Mouse (Mus musculus): ENCODE measurements around the gene Lrch1. TPM values are rescaled to one million over a fixed set of nuclear protein-coding genes. Genes with fewer than 3 reads are reported as not detected.

Lrch1 gene
- 6.5 and 10.0 TPM in 2 replicates for polyA plus RNA-seq (2012; rRNA removed)

GRCm38 (mm10) chr14:74947376-74948013 lies at the start of gene Lrch1:
Gene Lrch1, minus strand, starts transcription at chr14:74947876.
- no peak for DNase-seq (ENCODE audit: low read depth, low spot score)
- WGBS: under 1% methylated on average over 65 of the region's 65 CpGs

GRCm38 (mm10) chr14:74997041-74997440 lies 49.4 kb upstream of the Lrch1 start:
- DNase-seq (ENCODE audit: low read depth, low spot score): no peak
- 90% methylated on average over 2 of the region's 2 CpGs for WGBS

GRCm38 (mm10) chr14:74996556-74996955 lies 48.9 kb upstream of the Lrch1 start:
- DNase-seq (ENCODE audit: low read depth, low spot score): no peak
- WGBS: 30% methylated on average over 3 of the region's 3 CpGs

- 0% methylated on average over 1 of the region's 1 CpGs for WGBS
- DNase-seq (ENCODE audit: low read depth, low spot score): peak; percentile 44
Observed at GRCm38 (mm10) chr14:74990504-74990903, 42.8 kb upstream of the Lrch1 start.

GRCm38 (mm10) chr14:74989909-74990308 lies 42.2 kb upstream of the Lrch1 start:
- no peak for DNase-seq (ENCODE audit: low read depth, low spot score)
- WGBS: 89% methylated on average over 4 of the region's 4 CpGs

- WGBS: 71% methylated on average over 4 of the region's 4 CpGs
- no peak for DNase-seq (ENCODE audit: low read depth, low spot score)
Observed at GRCm38 (mm10) chr14:74989322-74989721, 41.6 kb upstream of the Lrch1 start.

- 53% methylated on average over 3 of the region's 3 CpGs for WGBS
- no peak for DNase-seq (ENCODE audit: low read depth, low spot score)
Observed at GRCm38 (mm10) chr14:74986527-74986926, 38.9 kb upstream of the Lrch1 start.

- WGBS: 33% methylated on average over 4 of the region's 4 CpGs
- DNase-seq (ENCODE audit: low read depth, low spot score): no peak
Observed at GRCm38 (mm10) chr14:74985658-74986057, 38.0 kb upstream of the Lrch1 start.

- WGBS: 68% methylated on average over 7 of the region's 7 CpGs
- no peak for DNase-seq (ENCODE audit: low read depth, low spot score)
Observed at GRCm38 (mm10) chr14:74984817-74985391, 37.2 kb upstream of the Lrch1 start.

GRCm38 (mm10) chr14:74983079-74983478 lies 35.4 kb upstream of the Lrch1 start:
- WGBS: 61% methylated on average over 5 of the region's 5 CpGs
- DNase-seq (ENCODE audit: low read depth, low spot score): no peak

- WGBS: 82% methylated on average over 3 of the region's 3 CpGs
- no peak for DNase-seq (ENCODE audit: low read depth, low spot score)
Observed at GRCm38 (mm10) chr14:74981016-74981415, 33.3 kb upstream of the Lrch1 start.

- WGBS: 76% methylated on average over 6 of the region's 6 CpGs
- DNase-seq (ENCODE audit: low read depth, low spot score): no peak
Observed at GRCm38 (mm10) chr14:74976972-74977371, 29.3 kb upstream of the Lrch1 start.

- WGBS: 81% methylated on average over 10 of the region's 10 CpGs
- no peak for DNase-seq (ENCODE audit: low read depth, low spot score)
Observed at GRCm38 (mm10) chr14:74974136-74974651, 26.5 kb upstream of the Lrch1 start.

GRCm38 (mm10) chr14:74972687-74973086 lies 25.0 kb upstream of the Lrch1 start:
- DNase-seq (ENCODE audit: low read depth, low spot score): no peak
- whole genome bisulfite sequencing: 49% methylated on average over 5 of the region's 5 CpGs

GRCm38 (mm10) chr14:74972216-74972615 lies 24.5 kb upstream of the Lrch1 start:
- WGBS: 12% methylated on average over 3 of the region's 3 CpGs
- no peak for DNase-seq (ENCODE audit: low read depth, low spot score)

- WGBS: 65% methylated on average over 3 of the region's 3 CpGs
- no peak for DNase-seq (ENCODE audit: low read depth, low spot score)
Observed at GRCm38 (mm10) chr14:74963402-74963764, 15.7 kb upstream of the Lrch1 start.

GRCm38 (mm10) chr14:74962713-74963401 lies 15.2 kb upstream of the Lrch1 start:
- no peak for DNase-seq (ENCODE audit: low read depth, low spot score)
- WGBS: 51% methylated on average over 8 of the region's 8 CpGs

GRCm38 (mm10) chr14:74960568-74960967 lies 12.9 kb upstream of the Lrch1 start:
- DNase-seq (ENCODE audit: low read depth, low spot score): no peak
- WGBS: 55% methylated on average over 5 of the region's 5 CpGs

- 15% methylated on average over 2 of the region's 2 CpGs for WGBS
- DNase-seq (ENCODE audit: low read depth, low spot score): no peak
Observed at GRCm38 (mm10) chr14:74956702-74957101, 9.0 kb upstream of the Lrch1 start.

- 37% methylated on average over 1 of the region's 1 CpGs for WGBS
- DNase-seq (ENCODE audit: low read depth, low spot score): no peak
Observed at GRCm38 (mm10) chr14:74956234-74956633, 8.6 kb upstream of the Lrch1 start.
